Mouse (Mus musculus): ENCODE measurements around the gene Gpat2.

Gene Gpat2

DNA sequence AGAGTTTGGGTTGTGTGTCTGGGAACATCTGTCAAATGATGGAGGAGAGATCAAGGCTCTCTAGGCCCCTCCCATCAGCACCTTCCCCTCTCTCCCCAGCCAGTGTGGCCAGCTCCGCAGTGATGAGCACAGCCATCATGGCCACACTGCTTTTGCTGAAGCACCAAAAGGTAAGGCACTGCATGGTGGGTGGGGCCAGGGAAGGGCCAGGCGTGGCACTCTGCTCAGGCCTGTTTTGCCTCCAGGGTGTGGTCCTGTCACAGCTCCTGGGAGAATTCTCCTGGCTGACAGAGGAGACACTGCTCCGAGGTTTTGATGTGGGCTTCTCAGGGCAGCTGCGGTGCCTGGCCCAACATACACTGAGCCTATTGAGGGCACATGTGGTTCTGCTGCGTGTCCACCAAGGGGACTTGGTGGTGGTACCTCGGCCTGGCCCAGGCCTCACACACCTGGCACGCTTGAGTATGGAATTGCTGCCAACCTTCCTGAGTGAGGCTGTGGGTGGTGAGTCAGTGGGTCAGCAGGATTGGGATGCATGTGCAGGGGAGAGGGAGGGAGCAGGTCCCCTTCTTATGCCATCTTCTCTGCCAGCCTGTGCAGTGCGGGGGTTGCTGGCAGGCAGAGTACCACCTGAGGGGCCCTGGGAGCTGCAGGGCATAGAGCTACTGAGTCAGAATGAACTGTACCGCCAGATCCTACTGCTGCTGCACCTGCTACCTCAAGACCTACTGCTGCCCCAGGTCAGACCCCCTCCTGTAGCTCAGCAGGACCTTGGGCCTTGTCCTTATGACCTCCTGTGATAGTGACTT, 8.7 kb downstream of the Gpat2 start:
- CTCF ChIA-PET: interaction anchor here in 3 of 4 experiments (0.6 to 3.3 kb wide), 10 partner anchors 9 to 93 kb away, joined by 3 to 20 read pairs (median 5); partner anchors contain the start of genes Adra2b (in 2 of the 3) and Gpat2 (in 1 of the 3)
- POLR2A ChIA-PET: interaction anchor here (0.5 to 2.0 kb wide), 8 partner anchors 8 to 226 kb away, joined by 3 to 14 read pairs (median 3); partner anchors contain the start of genes Gpat2 (in 2 of the 4), 1810024B03Rik (in 1 of the 4), Adra2b (in 1 of the 4) and Fahd2a (in 1 of the 4)

DNA sequence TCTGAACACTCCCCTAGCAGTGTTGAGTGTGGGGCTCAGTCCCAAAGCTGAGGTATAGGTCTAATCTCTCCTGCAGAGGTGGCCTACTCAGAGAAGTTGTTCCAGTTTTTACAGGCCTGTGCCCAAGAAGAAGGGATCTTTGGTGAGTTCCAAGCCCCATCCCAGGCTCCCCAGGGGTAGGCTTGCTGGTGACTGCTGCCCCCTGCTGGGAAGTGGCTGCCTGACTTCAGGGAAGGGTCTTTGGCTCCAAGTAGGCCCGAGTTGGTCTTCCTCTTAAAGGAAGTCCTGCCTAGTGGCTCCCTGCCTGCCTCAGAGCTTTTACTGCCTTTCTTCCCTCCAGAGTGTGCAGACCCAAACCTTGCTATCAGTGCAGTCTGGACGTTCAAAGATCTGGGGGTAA, 10.1 kb downstream of the Gpat2 start:
- ChIA-PET POLR2A (interaction anchor here in 2 of 4 experiments (0.9 to 2.0 kb wide), 5 partner anchors 9 to 73 kb away, joined by 3 to 6 read pairs (median 3); partner anchors contain the start of genes Fahd2a (in 2 of the 2), Adra2b (in 1 of the 2) and Gpat2 (in 1 of the 2)), CTCF (interaction anchor here (0.5 to 3.3 kb wide), 9 partner anchors 9 to 541 kb away, joined by 3 to 20 read pairs (median 5); partner anchors contain the start of genes Adra2b (in 2 of the 4), Fahd2a (in 1 of the 4) and Gpat2 (in 1 of the 4))

DNA sequence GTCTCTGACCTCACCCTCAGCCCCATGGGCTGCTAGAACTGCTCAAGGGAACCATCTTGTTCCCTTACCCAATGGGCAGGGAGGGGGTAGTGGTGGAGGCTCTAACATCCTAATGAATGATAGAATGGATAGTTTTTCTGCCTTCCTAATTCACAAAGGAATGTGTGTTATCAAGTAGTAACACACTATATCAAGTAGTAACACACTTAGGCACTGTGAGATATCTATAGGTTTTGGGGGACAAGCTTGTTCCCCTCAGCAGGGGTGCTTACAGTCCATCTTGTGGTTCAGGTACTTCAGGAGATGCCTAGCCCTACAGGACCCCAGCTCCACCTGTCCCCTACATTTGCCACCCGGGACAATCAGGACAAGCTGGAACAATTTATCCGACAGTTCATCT, 10.6 kb downstream of the Gpat2 start:
- CTCF ChIA-PET: interaction anchor here in 3 of 4 experiments (0.6 to 3.3 kb wide), 5 partner anchors 9 to 130 kb away, joined by 4 to 20 read pairs (median 7); partner anchors contain the start of genes Adra2b (in 2 of the 3) and Fahd2a (in 1 of the 3)
- POLR2A ChIA-PET: interaction anchor here in 2 of 4 experiments (0.6 to 2.0 kb wide), 5 partner anchors 9 to 152 kb away, joined by 3 to 6 read pairs (median 3); partner anchors contain the start of genes Fahd2a (in 2 of the 2) and Adra2b (in 1 of the 2)

DNA sequence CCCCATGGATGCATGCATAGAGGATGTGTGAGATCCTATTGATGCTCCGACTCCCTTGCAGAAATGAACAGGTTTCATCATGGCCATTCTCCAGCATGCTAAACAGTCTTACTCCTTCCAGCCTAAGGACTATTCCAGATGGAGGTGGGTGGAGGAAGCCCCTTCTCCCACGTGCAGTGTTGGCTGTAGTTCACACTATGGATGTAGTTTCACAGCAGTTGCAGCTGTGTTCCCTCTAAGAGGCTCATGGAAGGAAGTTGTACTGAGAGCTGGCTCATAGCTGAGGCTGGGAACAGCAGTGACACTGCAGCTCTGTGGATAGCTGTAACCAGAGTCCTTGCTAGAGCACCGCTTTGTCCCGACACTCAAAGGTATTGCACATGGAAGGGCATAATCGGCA, 12.7 kb downstream of the Gpat2 start:
- ChIA-PET CTCF (no interaction called here), POLR2A (interaction anchor here in 1 of 4 experiments (0.9 kb wide), 1 partner anchor 75 kb away, joined by 3 read pairs; the partner anchor contains the start of gene Adra2b)

DNA sequence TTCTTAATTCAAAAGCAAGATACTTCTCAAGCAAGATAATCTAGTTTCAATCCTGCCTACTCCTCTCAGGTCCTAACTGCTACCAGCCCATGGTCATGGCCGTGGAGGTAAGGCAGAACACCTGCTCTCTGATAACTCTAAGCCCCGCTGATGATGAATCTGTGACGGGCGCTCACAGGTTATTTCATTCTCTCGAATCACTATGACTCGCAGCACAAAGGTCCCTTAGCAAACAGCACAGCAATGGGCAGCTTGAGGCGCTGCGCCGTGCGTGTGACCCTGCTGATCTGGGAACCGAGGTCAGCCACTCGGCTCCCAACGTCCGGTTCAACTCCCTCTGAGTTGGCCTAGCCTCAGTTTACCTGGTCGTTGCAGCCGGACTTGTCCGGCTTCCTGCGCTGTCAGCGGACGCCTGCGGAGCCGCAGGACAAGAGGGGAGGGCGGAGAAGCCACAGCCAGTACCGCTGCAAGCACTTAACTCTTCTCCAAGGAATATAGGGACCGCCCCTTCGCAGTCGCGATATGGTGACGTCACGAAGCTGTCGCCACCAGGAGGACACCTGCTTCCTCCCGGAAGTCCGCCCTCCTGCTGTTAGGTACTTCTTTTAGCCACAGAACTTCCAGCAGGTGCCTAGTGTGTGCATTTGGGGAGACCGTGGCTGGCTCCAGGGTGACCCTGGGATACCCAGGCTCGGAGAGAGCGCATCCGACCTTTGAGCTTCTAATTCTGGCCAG, 19.2 kb downstream of the Gpat2 start, which contains the start of gene Fahd2a:
Gene Fahd2a, minus strand, starts transcription at position 511 of the 735 bp plus-strand sequence.
- ChIA-PET CTCF (interaction anchor here in 1 of 4 experiments (0.9 to 1.8 kb wide), 5 partner anchors 8 to 374 kb away, joined by 3 to 7 read pairs (median 4); partner anchors contain the start of genes Adra2b and Blvra), POLR2A (interaction anchor here (0.6 to 2.8 kb wide), 37 partner anchors 9 to 348 kb away, joined by 3 to 15 read pairs (median 4); partner anchors contain the start of genes Gpat2 (in 3 of the 4), Adra2b (in 2 of the 4), Mrps5 (in 1 of the 4) and Mtln (in 1 of the 4))

DNA sequence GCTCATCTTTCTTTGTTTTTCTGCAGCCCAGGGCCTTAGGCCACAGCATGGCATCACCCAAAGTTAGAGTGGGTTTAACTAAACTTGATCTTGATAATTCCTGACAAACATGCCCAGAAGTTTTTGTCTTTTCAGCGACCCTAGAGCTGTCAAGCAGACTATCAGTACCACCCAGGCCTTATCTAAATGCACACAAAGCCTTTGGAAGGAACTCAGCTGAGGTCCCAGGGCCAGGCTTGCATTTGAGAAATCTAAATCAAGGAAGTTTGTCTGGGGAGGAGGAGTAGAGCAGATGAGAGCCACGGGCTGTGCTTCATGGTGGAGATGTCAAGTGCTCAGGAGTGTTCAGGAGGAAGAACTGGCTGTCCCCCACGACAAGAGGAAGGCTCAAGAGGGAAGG, 21.8 kb downstream of the Gpat2 start:
- CTCF ChIA-PET: interaction anchor here in 1 of 4 experiments (0.6 kb wide), 1 partner anchor 259 kb away, joined by 3 read pairs; no protein-coding TSS in a partner anchor

DNA sequence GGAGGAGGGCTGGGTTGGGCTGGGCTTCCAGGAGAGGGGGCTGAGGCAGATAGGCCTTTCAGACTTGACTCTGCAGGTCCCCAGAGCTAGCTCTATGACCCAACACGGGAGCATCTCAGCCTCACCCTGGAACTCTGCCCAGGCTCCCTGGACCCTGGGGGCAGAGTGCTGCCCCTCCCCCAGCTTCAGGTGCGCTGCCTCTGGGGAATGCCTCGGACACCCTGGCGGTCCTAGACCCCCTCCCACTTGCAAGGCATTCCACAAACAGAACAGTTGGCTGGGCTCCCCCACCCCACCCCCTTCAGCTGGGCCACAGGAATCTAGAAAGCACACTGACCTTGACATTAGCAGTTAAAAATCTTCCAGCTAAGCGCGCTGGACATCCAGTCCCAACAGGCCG, 24.7 kb downstream of the Gpat2 start:
- ChIA-PET CTCF (interaction anchor here in 3 of 4 experiments (0.7 to 1.7 kb wide), 6 partner anchors 13 to 109 kb away, joined by 3 to 8 read pairs (median 4); partner anchors contain the start of gene Adra2b (in 1 of the 3)), POLR2A (interaction anchor here in 2 of 4 experiments (0.5 to 0.6 kb wide), 2 partner anchors 282 to 412 kb away, joined by 3 to 4 read pairs; no protein-coding TSS in a partner anchor)

More for the DNA sequence above, 21.8 kb downstream of the Gpat2 start:
- POLR2A ChIA-PET: no interaction called here

DNA sequence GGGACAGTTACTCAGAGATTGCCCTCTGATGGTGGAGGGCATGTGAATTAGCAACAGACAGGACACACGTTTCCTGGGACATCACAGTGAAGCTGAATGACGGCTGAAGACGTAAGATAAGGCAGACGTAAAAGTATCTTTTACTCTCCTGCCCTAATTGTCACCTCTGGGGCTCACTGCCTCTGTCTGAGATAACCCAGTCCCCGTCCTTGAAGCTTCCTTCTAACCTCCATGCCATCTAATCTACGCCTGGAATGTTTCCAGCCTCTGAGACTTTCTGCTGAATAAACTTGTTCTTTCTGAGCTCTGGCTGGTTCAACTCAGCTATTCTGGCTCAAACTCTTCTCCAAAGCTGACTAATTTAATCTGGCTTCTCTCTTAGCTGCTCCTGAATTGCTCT, 26.7 kb downstream of the Gpat2 start:
- ChIA-PET CTCF (interaction anchor here in 2 of 4 experiments (2.0 to 2.7 kb wide), 2 partner anchors 89 kb away, joined by 7 to 13 read pairs; partner anchors contain the start of gene Adra2b (in 2 of the 2)), POLR2A (no interaction called here)

DNA sequence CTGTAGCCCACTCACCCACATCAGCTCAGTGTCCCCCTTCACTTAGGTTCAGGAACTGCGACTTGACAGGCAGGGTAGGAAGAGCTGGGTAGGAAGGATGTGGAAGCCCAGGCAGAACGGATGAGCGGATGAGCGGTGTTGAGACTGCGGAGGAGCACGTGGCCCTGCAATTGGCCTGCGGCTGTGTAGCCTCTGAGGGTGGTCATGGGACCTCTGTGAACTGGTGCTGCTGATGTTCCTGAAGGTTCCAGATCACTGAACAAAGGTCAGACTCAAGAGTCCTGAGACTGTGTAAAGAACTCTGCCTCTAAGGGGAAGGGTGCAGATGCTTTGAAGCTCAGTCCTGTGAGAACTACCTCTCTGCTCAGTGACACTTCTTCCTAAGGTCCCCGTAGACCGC, 28.1 kb downstream of the Gpat2 start:
- POLR2A ChIA-PET: interaction anchor here (0.9 to 1.7 kb wide), 8 partner anchors 8 to 91 kb away, joined by 3 to 10 read pairs (median 5); partner anchors contain the start of genes Fahd2a (in 4 of the 4) and Adra2b (in 3 of the 4)

DNA sequence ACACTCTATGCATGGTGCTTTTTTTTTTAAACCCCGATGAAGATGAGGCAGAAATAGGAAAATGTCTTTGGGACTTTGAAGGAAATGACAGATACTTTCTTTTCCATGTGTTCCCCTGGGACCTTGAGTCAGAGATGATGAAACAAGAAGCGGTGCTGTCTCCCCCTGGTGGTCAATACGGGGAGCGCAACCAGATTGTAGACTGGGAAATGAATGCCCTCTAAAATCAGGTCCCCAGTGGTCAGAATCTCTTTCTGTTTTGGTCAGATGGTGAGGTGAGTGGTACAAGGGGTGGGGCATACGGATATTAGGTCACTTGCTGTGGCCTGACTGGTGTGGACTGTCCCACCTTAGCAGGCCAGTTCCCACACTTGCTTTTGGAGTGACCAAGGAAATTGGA, 28.8 kb downstream of the Gpat2 start:
- ChIA-PET CTCF (interaction anchor here (0.6 to 2.7 kb wide), 9 partner anchors 10 to 108 kb away, joined by 3 to 13 read pairs (median 3); partner anchors contain the start of gene Adra2b (in 2 of the 4)), POLR2A (interaction anchor here in 3 of 4 experiments (1.0 to 1.7 kb wide), 5 partner anchors 9 to 91 kb away, joined by 4 to 10 read pairs (median 5); partner anchors contain the start of genes Fahd2a (in 3 of the 3) and Adra2b (in 2 of the 3))

More for the DNA sequence above, 28.1 kb downstream of the Gpat2 start:
- CTCF ChIA-PET: interaction anchor here (0.5 to 2.7 kb wide), 11 partner anchors 10 to 106 kb away, joined by 3 to 13 read pairs (median 3); partner anchors contain the start of gene Adra2b (in 2 of the 4)

DNA sequence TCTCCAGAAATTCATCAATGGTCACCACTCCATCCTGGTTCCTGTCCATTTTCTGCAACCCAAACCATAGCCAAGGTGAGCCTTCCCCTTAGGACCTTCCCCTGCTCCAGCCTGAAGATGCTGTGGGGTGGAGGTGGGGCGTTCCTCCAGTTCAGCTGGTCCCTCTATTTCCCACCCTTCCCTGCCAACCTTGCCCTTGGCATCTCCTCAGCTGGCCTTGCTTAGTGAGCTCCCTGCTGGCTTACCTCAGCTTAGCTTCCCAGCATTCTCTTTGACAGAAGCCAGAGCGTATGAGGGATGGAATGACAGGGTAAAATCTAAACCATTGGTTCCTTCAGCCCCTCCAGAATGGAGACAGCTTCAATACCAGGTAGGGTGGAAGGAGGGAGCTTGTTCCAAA, 34.3 kb downstream of the Gpat2 start:
- CTCF ChIA-PET: interaction anchor here in 2 of 4 experiments (0.7 to 1.2 kb wide), 4 partner anchors 42 to 107 kb away, joined by 3 to 4 read pairs (median 3); no protein-coding TSS in a partner anchor
- POLR2A ChIA-PET: interaction anchor here in 2 of 4 experiments (0.8 to 1.6 kb wide), 2 partner anchors 15 to 66 kb away, joined by 3 to 6 read pairs; partner anchors contain the start of gene Fahd2a (in 1 of the 2)

DNA sequence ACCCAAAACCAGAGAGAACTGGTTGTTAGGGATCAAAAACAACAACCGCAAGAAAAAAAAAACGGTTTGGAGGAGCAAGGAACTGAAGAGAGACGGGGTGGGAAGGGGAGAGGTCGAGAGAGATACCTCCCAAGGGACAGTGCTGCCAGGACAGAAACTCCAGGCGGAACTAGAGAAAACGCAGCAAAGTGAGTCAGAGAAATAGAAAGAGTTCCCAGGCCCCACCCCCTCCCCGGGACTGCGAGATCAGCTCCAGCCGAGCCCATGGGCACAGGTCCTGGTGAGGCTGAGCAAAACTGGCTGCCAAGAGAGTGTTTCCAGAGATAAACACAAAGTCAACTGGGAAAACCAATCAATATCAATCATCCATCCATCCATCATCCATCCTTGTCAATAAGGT, 36.4 kb downstream of the Gpat2 start:
- ChIA-PET POLR2A (interaction anchor here in 1 of 4 experiments (0.6 kb wide), 1 partner anchor 11 kb away, joined by 4 read pairs; no protein-coding TSS in a partner anchor), CTCF (interaction anchor here in 3 of 4 experiments (0.6 to 3.3 kb wide), 9 partner anchors 23 to 99 kb away, joined by 3 to 26 read pairs (median 7); partner anchors contain the start of gene Adra2b (in 1 of the 3))

DNA sequence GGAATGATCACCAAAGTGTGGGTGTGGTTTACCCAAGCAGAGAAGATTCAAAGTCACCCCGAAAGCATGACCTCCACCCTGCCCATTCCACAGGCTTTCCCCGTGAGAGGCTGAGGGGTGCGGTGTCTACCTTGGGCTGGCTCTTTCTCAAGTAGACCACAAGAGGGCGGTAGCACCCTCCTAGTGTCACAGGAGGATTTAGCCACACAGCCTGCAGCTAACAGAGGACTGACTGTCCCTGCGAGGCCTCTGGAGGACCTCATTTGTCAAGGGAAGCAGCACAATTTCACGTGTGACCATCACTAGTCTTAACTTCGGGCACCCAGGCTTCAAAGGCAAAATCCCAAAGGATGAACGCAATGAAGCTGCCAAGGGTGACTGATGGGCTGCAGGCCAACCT, 37.3 kb downstream of the Gpat2 start:
- CTCF ChIA-PET: interaction anchor here (0.5 to 3.3 kb wide), 38 partner anchors 8 to 369 kb away, joined by 3 to 46 read pairs (median 4); no protein-coding TSS in a partner anchor
- POLR2A ChIA-PET: interaction anchor here in 3 of 4 experiments (0.5 to 1.0 kb wide), 6 partner anchors 9 to 510 kb away, joined by 3 to 4 read pairs (median 3); partner anchors contain the start of genes Fahd2a (in 1 of the 3) and Ncaph (in 1 of the 3)

DNA sequence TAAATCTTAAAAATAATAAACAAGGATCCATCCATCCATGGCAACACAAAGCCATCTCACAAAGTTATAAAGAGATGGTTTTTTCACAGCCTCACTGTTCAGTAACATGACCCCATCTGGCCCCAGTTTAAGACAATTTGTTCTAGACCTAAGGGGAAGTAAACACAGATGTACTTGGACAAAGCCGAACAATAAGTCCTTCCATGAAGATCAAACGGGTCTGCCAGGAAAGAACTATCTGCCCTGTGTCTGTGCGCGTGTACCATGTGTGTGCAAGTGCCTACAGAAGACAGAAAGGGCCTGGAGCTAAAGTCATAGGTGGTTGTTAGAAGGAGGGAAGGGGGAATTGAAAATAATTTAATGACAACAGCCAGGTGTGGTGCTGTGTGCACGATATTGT, 45.2 kb downstream of the Gpat2 start:
- ChIA-PET CTCF (interaction anchor here in 3 of 4 experiments (0.7 to 2.0 kb wide), 3 partner anchors 7 to 163 kb away, joined by 4 to 5 read pairs (median 4); no protein-coding TSS in a partner anchor), POLR2A (no interaction called here)

DNA sequence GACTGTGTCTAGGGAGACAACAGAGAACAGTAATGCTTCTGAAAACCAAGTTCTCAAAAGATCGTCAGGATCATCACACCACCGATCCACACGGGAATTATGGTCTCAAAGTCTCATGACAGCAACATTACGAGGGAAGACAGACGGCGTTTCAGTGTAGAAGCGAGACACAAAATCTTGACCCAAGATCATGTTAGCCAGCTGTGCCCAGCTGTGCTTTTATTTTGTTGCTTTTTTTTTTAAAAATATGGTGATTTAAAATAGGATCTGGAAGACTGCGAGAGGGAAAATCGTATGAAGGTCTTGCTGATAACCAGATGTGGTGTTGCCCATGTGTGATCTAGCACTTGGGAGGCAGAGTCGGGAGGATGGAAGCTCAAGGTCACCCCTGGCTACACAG, 45.7 kb downstream of the Gpat2 start:
- CTCF ChIA-PET: interaction anchor here in 3 of 4 experiments (0.7 to 2.0 kb wide), 3 partner anchors 8 to 163 kb away, joined by 4 to 5 read pairs (median 4); no protein-coding TSS in a partner anchor
- POLR2A ChIA-PET: interaction anchor here in 1 of 4 experiments (1.1 kb wide), 1 partner anchor 9 kb away, joined by 4 read pairs; no protein-coding TSS in a partner anchor

DNA sequence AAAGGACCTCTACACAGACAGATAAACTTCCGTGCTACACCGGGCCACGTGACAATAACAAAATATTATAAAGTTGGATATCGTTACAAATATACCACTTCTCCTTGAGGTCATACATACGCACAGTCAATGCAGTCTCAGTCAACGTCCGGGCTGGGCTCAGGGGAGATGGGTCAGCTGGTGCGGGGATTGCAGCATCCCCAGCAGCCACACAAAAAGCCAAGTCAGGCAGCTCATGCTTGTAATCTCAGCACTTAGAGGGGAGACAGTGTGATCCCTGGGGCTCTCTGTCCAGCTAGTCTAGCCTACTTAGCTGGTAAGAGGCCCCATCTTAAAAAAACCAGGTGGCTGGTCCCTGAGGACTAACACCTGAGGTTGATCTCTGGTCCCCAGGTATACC, 46.3 kb downstream of the Gpat2 start:
- ChIA-PET CTCF (interaction anchor here in 2 of 4 experiments (1.0 to 2.0 kb wide), 3 partner anchors 9 to 213 kb away, joined by 3 to 5 read pairs (median 4); no protein-coding TSS in a partner anchor), POLR2A (interaction anchor here in 2 of 4 experiments (0.9 to 1.1 kb wide), 2 partner anchors 8 to 12 kb away, joined by 3 to 4 read pairs; no protein-coding TSS in a partner anchor)

Measured in embryonic stem cell, embryonic (primary cell).